Mouse (Mus musculus) E14TG2a.4 (cell line): ENCODE measurements around the gene Gng13.

ENCODE experiments used
- CTCF ChIP-seq: conservative IDR thresholded peaks from 2 replicates; pipeline ENCODE4 v1.5.1; 2014; ENCODE audit warnings: low read length
- NANOG ChIP-seq: IDR thresholded peaks from 2 replicates; pipeline ENCODE4 v1.6.1; 2014; ENCODE audit warnings: borderline replicate concordance, low read length, mixed read lengths
- POU5F1 ChIP-seq: IDR thresholded peaks from 2 replicates; pipeline ENCODE4 v1.6.1; 2014; ENCODE audit warnings: low read length, borderline replicate concordance

DNA sequence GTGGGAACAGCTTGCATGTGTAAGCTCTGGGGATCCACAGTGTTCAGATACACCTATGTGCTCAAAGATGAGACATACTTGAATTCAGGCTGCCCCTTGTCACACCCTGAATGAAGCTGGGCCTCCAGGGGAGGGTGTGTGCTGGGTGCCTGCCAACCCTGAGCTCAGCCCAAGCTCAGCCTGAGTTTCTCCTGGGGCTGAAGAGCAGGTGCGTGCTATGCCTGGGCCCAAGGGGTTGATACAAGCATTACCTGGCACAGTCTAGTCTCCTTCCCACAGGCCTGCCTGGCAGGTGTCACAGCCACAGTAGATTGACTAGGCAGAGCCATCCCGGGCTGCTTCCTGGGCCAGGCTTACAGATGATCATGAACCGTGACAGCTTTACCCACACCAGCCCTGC lies 18.8 kb downstream of the Gng13 start, which contains the start of gene Mslnl:
- TF ChIP-seq CTCF (no peak), NANOG (no peak), POU5F1 (no peak)
